Mouse (Mus musculus) liver, embryonic 14.5 days (tissue): ENCODE results near the gene Fbxo24. TPM values are rescaled to one million over a fixed set of nuclear protein-coding genes. Genes with fewer than 3 reads are reported as not detected.
A peak's percentile ranks its signal among the peaks of the same experiment; 100 is the strongest.

Source experiments
- ATAC-seq: fragments of 200-750 bp; cut with Nextera tagmentation; 2 replicates; pipeline ENCODE4 v1.8.0; 2017; ENCODE audit warnings: moderate number of reproducible peaks, mild to moderate bottlenecking, moderate library complexity; ENCODE audit not compliant: insufficient read depth
- DNase-seq, 3 experiments: peaks; one replicate each; pipeline ENCODE4 v3.0.0-alpha.2; 2012 to 2013; ENCODE audit warnings: low read depth in 3 of 3, low spot score in 3 of 3
- H3K27ac ChIP-seq: fragments of 300-500 bp; sonication (generic); 2 replicates; pipeline ENCODE4 v1.5.1; 2014; ENCODE audit warnings: moderate library complexity, mild to moderate bottlenecking, control low read depth, inconsistent platforms
- H3K27me3 ChIP-seq: fragments of 300-500 bp; sonication (generic); 2 replicates; pipeline ENCODE4 v1.6.1; 2014; ENCODE audit warnings: mild to moderate bottlenecking, low read length, moderate library complexity; ENCODE audit not compliant: control insufficient read depth, insufficient read depth
- H3K36me3 ChIP-seq: fragments of 300-500 bp; sonication (generic); replicated peaks from 2 replicates; pipeline ENCODE4 v1.6.1; 2014; ENCODE audit warnings: low read depth; ENCODE audit not compliant: control insufficient read depth, insufficient read depth
- H3K4me1 ChIP-seq, 2 experiments: fragments of 200-500 bp in 1 of 2; fragments of 300-500 bp in 1 of 2; sonication (generic) in 1 of 2; replicated peaks; 2 replicates each; pipeline ENCODE4 v1.6.1; 2012 to 2014; ENCODE audit warnings: antibody characterized with exemption in 1 of 2, inconsistent platforms in 1 of 2, low read length in 1 of 2; ENCODE audit not compliant: control insufficient read depth in 2 of 2, insufficient read depth in 2 of 2
- H3K4me2 ChIP-seq: fragments of 300-500 bp; sonication (generic); 2 replicates; pipeline ENCODE4 v1.6.1; 2014; ENCODE audit warnings: low read depth, mild to moderate bottlenecking, control low read depth, moderate library complexity
- H3K4me3 ChIP-seq, 2 experiments: fragments of 200-500 bp in 1 of 2; fragments of 300-500 bp in 1 of 2; sonication (generic) in 1 of 2; 2 replicates each; pipeline ENCODE4 v1.5.1; 2012 to 2014; ENCODE audit warnings: low read depth in 2 of 2, low read length in 2 of 2, mild to moderate bottlenecking in 2 of 2, control low read depth in 1 of 2, inconsistent platforms in 1 of 2, moderate library complexity in 1 of 2; ENCODE audit not compliant: insufficient read depth in 1 of 2
- H3K9ac ChIP-seq: fragments of 300-500 bp; sonication (generic); replicated peaks from 2 replicates; pipeline ENCODE4 v1.6.1; 2014; ENCODE audit warnings: mild to moderate bottlenecking, control low read depth, moderate library complexity
- H3K9me3 ChIP-seq: fragments of 300-500 bp; sonication (generic); 2 replicates; pipeline ENCODE4 v1.6.1; 2016; ENCODE audit warnings: low read length, mixed read lengths; ENCODE audit not compliant: control insufficient read depth
- CTCF ChIP-seq: IDR thresholded peaks from 2 replicates; pipeline ENCODE4 v1.5.1; 2016; ENCODE audit warnings: antibody characterized with exemption, low read depth, control low read depth
- EP300 ChIP-seq: IDR thresholded peaks from 2 replicates; pipeline ENCODE4 v1.6.1; 2016; ENCODE audit warnings: antibody characterized with exemption, low read depth
- WGBS: fragments of 180-500 bp; shearing (Covaris S2); extraction: QIAGEN DNeasy Blood & Tissue Kit; methylation state at CpG from one replicate; pipeline ENCODE4 v1.1.7; 2014; ENCODE audit not compliant: insufficient replicate concordance; 5-methylcytosine and 5-hydroxymethylcytosine counted together
- polyA plus RNA-seq, 2 experiments: library from polyadenylated mRNA; depleted of rRNA in 1 of 2; stranded (reverse) in 1 of 2; unstranded in 1 of 2; fragments of >200 nt; fragmentation: Nextera tagmentation in 1 of 2; extraction: Ambion mirVana in 1 of 2; gene quantifications; 2 replicates each; pipeline versions ENCODE4 v1.2.1 to v1.2.3; 2012 to 2014

The Fbxo24 gene
- polyA plus RNA-seq, 2 experiments = 0.02 to 0.05 TPM

- ATAC-seq (no peak), DNase-seq (no peak)
- 62% methylated on average over 4 of the region's 4 CpGs for WGBS
- H3K9ac ChIP-seq = no peak overlapping the region
- H3K27ac ChIP-seq = no peak overlapping the region
- H3K27me3 ChIP-seq = peaks cover 16% of the 10 kb centered on the region
- no peak overlapping the region for H3K4me2 ChIP-seq
- TF ChIP-seq EP300 (no peak), CTCF (no peak)
- no peak overlapping the region for H3K4me3 ChIP-seq
- H3K4me1 ChIP-seq = peaks cover 2% of the 10 kb centered on the region in 2 experiments; a peak in 3 of 4 replicates
- no peaks in the 10 kb centered on the region for H3K9me3 ChIP-seq
- peaks cover 11% of the 10 kb centered on the region; the same call in 1 of the 2 replicates for H3K36me3 ChIP-seq
Measured at GRCm38 (mm10) chr5:137642886-137643285, 14.1 kb upstream of the Fbxo24 start.

GRCm38 (mm10) chr5:137641054-137641453 lies 12.3 kb upstream of the Fbxo24 start, which contains the start of gene Sap25:
TSS of gene Sap25 (plus strand) at chr5:137641334.
- H3K4me3 ChIP-seq = no peak within 1 kb of the TSS
- no peak within 1 kb of the TSS for H3K27ac ChIP-seq
- H3K4me1 ChIP-seq = peaks cover 2% of the 10 kb centered on the region in 2 experiments; a peak in 2 of 4 replicates
- no peaks in the 10 kb centered on the region for H3K9me3 ChIP-seq
- no peak within 1 kb of the TSS for H3K9ac ChIP-seq
- WGBS = 73% methylated on average over 19 of the region's 19 CpGs
- peaks cover 21% of the 10 kb centered on the region for H3K36me3 ChIP-seq
- ATAC-seq = no peak
- DNase-seq = no peak
- no peak within 1 kb of the TSS for H3K4me2 ChIP-seq
- peaks cover 16% of the 10 kb centered on the region for H3K27me3 ChIP-seq
- TF ChIP-seq CTCF (peak; percentile 89), EP300 (no peak)

DNA sequence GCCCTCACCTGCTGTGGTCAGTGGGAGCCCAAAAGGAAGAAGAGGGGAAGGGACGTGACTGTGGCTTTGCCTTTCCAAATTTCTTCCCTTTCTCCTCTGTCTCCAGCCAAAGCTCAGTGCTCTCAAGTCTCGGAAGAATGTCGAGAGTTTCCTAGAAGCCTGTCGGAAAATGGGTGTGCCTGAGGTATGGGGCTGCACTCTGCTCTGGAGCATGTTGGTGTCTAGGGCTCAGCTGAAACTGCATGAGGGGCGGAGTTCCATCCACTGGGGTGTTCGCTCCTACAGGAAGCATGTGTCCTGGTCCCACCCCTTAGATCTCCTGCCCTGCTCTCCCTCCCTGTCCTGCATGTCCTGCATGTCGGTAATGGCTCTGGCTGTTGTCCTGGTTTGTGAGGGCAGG lies 10.7 kb upstream of the Fbxo24 start:
- no peaks in the 10 kb centered on the region for H3K9me3 ChIP-seq

GRCm38 (mm10) chr5:137633397-137634084 lies 4.7 kb upstream of the Fbxo24 start:
- peaks cover 12% of the 10 kb centered on the region for H3K36me3 ChIP-seq
- H3K4me1 ChIP-seq = peaks cover 12 to 22% of the 10 kb centered on the region in 2 experiments
- H3K27ac ChIP-seq = no peak overlapping the region
- TF ChIP-seq CTCF = no peak
- TF ChIP-seq EP300 = no peak
- ATAC-seq (no peak), DNase-seq (no peak)
- WGBS = 71% methylated on average over 12 of the region's 12 CpGs
- no peak overlapping the region for H3K4me2 ChIP-seq
- no peak overlapping the region for H3K9ac ChIP-seq
- H3K4me3 ChIP-seq = no peak overlapping the region
- H3K27me3 ChIP-seq = no peaks in the 10 kb centered on the region
- H3K9me3 ChIP-seq = no peaks in the 10 kb centered on the region

More for the DNA sequence above, 10.7 kb upstream of the Fbxo24 start:
- Histone ChIP-seq H3K4me3 (no peak overlapping the region), H3K27ac (no peak overlapping the region), H3K4me1 (no peaks in the 10 kb centered on the region), H3K9ac (no peak overlapping the region), H3K36me3 (peaks cover 21% of the 10 kb centered on the region), H3K4me2 (no peak overlapping the region), H3K27me3 (peaks cover 5% of the 10 kb centered on the region)
- WGBS = 74% methylated on average over 7 of the region's 7 CpGs
- ATAC-seq (no peak), DNase-seq (no peak)
- TF ChIP-seq EP300 (no peak), CTCF (no peak)

DNA sequence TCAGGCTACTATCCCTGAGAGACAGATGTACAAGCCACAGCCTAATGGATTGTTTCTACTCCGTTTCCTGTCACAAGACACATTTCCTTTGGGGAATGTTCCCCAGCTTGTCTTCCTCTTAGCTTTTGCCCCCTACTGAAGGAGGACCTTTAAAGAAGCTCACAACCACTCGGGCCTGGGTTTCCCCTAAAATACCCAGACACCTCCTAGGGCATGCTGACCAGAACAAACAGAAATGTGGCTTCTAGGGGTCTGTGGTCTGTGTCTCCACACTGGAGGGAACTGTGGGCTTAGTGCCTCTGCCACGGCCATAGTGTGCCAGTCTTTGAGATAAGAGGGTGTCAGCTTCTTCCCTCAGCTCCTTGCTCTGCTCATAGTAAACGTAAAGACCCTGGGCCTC lies 2.8 kb upstream of the Fbxo24 start:
- Histone ChIP-seq H3K27ac (no peak overlapping the region), H3K9ac (no peak overlapping the region), H3K36me3 (no peaks in the 10 kb centered on the region; the same call in 1 of the 2 replicates), H3K4me2 (peak overlapping the region; percentile 97), H3K4me1 (peaks cover 17 to 30% of the 10 kb centered on the region in 2 experiments), H3K4me3 (peak overlapping the region in 1 of 2 experiments; percentile 36; a peak in 1 of 4 replicates), H3K9me3 (no peaks in the 10 kb centered on the region), H3K27me3 (no peaks in the 10 kb centered on the region)
- TF ChIP-seq EP300 = no peak
- no peak for TF ChIP-seq CTCF
- WGBS = 12% methylated on average over 4 of the region's 4 CpGs
- no peak for ATAC-seq
- DNase-seq = no peak
